Mouse (Mus musculus) heart, adult 2 months (tissue): ENCODE results near the gene Gsta4.
"Not testable (repeated sequence)": the region's sequence is repeated elsewhere in the genome, so short reads cannot be mapped to it uniquely, and the experiment has no call there.

ENCODE experiments used
- CTCF ChIP-seq: fragments of 200-600 bp; IDR thresholded peaks from 2 replicates; pipeline ENCODE4 v1.8.1; 2022; ENCODE audit warnings: antibody characterized with exemption, mild to moderate bottlenecking, moderate library complexity
- EP300 ChIP-seq: fragments of 200-500 bp; IDR thresholded peaks from 2 replicates; pipeline ENCODE4 v1.6.1; 2011; ENCODE audit warnings: low read depth, low read length, control low read depth; ENCODE audit not compliant: insufficient read depth
- POLR2A ChIP-seq: fragments of 200-500 bp; IDR thresholded peaks from 2 replicates; pipeline ENCODE4 v1.6.1; 2011; ENCODE audit warnings: mild to moderate bottlenecking, low read depth, low read length, control low read depth; ENCODE audit not compliant: insufficient read depth

DNA sequence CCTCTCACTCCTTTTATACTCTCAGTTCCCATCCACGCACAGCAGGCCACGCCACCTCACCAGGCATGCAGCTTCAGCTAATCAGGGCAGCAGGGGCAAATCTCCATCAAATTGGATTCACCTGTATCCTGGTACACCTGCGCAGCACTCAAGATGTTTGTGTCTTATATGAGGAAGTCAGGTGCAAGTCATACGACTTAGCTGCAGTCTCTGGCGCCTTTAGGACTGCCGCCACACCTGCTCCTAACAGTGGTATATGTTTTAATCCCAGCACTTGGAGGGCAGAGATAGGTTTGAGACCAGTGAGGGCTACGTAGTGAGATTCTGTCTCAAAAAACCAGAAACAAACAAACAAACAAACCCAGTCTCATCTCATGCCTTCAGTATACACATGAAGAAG, at the start of gene Gsta4:
- not testable (repeated sequence) for TF ChIP-seq CTCF, POLR2A, EP300
